Mouse (Mus musculus): ENCODE data around the gene Prkrip1.
"Not testable (repeated sequence)": the region's sequence is repeated elsewhere in the genome, so short reads cannot be mapped to it uniquely, and the experiment has no call there.

Gene Prkrip1

DNA sequence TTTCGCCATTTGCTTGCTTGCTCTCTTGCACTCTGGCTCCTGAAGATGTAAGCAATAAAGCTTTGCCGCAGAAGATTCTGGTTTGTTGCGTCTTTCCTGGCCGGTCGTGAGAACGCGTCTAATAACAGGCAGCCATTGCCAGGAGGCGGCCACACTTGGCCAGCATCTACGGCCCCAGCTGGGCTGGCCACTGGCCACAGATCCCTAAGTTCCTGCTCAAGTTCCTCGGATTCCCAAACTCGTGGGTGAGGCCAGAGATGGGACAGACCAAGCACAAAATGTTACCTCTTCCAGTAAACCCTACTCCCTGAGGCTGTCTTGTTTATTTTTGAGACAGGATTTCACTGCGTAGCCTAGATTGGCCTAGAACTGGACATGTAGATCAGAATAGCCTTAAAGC lies 38.7 kb downstream of the Prkrip1 start:
- not testable (repeated sequence) for DNase-seq

DNA sequence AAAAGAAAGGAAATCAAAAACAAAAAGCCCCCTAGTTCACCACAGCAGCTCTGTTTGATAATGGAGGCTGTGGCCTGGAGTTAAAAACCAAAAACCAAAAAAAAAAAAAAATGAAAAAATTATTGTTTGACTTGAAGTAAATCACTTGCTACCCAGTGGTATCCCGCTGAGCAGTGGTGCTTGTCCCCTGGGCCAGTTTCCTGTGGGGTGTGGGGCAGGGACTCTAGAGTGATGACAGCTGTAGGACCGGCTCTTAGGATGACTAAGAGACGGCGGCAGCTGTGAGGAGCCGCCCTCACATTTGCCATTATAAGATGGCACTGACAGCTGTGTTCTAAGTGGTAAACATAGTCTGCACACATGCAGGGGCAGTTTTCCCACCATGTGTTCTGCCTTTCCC lies 43.4 kb downstream of the Prkrip1 start:
- DNase-seq, result no peak

DNA sequence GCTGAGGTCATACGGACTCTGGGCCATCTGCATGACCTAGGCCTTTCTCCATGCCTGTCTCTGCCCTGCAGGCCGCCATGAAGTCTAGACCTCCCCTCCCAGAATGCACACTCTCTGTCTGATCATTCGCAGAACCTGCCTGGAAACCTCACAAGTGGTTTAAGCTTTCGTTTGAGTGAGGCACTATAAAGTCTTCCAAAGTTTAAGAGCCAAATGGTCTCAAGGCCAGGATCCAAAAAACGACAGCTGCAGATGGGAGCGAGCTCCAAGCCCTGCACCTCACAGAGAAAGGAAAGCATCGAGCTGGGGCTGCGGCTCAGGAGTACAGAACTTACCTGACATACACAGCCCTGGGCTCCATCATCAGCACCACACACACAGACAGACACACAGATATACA lies 46.4 kb downstream of the Prkrip1 start:
- no peak for DNase-seq

DNA sequence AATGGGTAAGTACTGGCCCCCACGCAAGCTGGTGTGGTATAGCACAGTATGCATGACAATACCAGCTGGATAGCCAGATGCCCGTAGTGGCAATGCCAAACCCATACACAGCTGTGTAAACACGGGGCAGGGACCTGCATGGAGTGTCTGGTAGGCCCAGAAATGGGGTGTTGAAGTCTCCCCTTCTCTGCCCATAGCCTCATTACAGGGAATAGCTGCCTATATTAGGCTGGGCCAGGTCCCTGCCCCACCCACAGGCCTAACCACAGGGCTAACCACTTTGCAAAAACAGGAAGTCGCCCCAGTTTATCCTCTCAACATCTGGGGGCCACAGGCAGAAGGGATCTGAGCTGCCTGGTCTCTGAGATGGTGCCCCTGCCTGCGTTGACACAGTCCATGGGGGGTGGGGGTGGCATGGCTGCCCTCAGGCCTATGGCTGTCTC lies 49.6 kb downstream of the Prkrip1 start:
- peak; percentile 51 to 55 for DNase-seq

DNA sequence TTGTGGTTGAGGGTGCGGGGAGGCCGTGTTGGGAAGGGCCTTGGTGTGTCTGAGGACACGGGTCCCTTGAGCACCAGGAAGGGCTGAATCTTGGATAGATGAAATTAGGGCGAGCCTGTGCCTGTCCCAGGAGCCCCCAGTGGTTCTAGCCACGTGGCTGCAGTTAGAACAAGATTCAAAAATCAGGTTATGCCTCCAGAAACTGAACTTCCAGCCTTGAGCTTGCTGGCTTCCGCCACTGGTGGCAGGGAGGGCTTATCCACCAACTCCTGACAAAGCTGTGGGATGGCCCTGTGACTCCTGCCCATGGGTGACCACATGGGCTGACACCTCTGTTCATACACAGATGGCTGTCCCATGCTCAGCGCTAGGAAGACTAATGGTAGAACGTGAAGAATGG lies 51.1 kb downstream of the Prkrip1 start:
- DNase-seq, result no peak

DNA sequence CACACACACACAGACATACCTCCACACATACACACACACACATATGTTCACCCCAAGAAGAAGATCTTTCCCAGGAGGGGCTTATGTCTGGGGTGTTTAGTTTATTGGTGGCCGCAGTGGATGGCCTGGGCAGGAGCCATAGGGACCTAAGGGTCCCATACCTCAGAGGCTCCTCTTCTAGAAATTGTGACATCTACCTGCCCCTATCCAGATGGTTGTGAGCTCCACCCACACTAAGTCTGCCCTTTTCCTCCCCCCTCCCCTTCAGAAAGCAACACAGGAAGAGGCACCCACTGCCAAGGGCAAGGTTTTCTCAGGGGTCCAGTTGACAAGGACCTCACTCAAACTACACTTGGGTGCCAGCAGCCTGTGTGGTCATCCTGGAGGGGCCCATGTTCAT lies 51.8 kb downstream of the Prkrip1 start:
- DNase-seq, result peak; percentile 36 to 42

DNA sequence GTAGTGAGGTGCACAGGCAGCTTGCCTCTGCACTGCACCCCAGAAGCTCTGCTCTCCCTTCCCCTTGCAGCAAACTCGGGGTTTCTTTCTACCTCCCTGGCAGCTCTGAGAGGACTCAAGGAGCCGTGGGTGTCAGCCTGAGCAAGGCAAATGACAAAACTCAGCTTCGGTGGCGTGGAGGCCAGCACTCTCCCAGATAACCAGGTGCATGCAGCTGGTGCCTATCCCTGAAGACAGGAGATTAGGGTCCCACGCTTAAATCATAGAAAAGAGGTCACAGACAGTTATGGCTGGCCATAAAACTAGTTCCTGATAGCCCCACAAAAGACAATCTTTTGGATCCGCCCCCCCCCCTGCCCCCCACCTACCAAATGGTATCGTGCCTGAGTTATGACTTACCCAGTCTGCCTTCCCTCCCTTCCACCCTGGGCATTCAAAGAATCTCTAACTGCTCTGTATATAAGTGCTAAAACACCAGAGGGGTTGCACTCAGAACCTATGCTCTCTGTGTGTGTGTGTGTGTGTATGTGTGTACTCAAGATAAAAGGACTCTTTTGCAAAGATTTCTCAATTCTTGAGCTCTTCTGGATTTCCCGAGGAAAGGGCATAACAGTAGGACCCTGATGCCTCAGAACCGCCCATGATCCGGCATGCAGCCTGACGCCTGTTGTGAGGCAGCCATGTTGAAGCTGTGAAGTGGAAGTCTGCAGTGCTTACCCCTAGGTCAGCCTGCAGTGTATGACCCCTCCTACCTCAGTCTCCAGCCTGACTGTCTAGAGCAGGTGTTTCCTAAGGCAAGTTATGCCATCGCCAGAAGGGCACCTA lies 53.9 kb downstream of the Prkrip1 start:
- DNase-seq, result no peak

DNA sequence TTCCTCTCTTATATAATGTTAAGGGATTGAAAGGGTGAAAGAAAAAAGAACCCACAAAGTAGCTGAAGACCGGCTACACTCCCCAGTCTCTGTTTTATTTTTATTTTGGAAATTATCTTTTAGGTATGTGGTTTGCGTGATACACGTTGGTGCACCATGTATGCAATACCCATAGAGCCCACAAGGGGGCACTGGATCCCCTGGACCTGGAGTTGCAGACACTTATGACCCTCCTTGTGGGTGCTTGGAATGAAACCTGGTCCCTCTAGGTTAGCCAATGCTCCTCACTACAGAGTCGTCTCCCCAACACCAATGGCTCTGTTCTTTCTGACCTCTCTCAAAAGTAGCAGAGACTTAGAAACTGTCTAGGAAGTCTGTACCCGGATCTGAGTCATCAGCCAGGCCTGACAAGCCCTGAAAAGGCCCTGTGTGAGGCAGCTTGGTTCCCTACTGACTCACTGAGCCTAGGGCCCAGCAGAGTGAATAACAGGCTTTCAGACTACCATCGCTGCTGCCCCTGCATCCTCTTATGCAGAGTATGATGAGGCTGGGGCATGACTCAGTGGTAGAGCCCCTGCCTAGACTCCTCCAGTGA lies 55.5 kb downstream of the Prkrip1 start:
- DNase-seq, result peak; percentile 65

DNA sequence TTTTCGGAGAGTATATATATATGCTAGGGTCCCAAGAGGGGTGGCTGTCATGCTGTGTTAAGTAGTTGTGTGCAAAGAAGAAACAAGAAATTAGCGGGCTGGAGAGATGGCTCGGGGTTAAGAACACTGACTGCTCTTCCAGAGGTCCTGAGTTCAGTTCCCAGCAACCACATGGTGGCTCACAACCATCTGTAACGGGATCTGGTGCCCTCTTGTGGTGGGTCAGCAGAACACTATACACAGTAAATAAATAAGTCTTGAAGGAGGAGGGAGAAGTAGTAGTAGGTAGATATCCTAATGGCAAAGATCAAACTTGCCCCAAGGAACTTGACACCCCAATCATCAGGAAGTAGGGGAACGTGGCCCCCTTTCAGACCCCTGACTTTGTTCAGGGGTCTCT lies 56.0 kb downstream of the Prkrip1 start:
- peak; percentile 50 for DNase-seq

DNA sequence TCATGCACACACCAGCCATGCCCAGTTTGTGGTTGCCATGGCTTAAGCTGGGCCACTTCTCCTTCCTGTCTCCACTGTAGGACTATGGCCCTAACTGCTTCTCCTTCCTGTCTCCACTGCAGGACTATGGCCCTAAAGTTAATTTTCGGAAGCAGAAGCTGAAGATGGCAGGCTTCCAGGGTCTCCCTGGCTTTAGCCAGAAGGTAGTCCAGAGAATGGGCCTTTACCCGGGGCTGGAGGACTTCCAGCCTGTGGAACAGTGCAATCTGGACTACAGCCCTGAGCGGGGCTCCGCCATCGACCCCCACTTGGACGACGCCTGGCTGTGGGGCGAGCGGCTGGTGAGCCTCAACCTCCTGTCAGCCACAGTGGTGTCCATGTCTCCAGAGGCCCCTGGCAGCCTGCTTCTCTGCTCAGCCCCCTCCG lies 58.7 kb downstream of the Prkrip1 start:
- DNase-seq, result no peak

DNA sequence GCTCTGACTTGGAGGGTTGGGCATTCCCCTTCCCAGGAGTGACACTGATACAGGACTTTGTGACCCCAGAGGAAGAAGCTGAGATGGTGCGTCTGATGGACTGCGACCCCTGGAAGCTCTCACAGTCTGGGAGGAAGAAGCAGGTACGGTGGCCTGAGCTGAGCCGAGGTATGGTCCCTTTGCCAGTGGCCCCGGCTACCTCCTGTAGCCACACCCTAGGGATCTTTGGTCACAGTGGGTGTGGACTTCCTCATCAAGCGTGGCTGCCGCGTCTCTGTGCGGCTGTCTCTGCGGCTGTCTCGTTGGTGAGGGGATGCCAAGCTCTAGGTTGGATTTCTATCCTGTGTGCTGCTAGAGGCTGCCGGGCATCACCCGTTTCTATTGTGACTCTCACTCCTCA lies 59.4 kb downstream of the Prkrip1 start:
- DNase-seq, result no peak

DNA sequence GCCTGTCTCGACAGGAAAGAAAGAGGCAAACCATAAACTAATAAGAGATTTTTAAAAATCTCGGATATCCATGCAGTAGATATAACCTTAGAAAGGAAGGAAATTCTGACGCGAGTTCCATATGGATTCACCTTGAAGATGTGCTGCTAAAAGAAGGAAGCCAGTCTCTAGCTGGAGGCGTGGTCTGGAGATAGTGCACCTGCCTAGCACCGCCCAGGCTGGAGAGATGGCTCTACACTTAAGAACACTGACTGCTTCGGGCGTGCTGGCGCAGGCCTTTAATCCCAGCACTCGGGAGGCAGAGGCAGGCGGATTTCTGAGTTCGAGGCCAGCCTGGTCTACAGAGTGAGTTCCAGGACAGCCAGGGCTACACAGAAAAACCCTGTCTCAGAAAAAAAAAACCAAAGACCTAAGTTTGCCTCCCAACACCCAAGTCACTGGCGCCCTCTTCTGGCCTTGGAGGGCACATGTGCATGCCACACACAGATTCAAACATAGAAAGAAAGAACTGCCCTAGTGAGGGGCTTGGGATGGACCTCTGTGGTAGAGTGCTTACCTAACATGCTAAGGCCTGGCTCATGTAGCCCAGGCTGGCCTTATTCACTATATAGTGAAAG lies 61.0 kb downstream of the Prkrip1 start:
- peak; percentile 78 to 79 for DNase-seq

DNA sequence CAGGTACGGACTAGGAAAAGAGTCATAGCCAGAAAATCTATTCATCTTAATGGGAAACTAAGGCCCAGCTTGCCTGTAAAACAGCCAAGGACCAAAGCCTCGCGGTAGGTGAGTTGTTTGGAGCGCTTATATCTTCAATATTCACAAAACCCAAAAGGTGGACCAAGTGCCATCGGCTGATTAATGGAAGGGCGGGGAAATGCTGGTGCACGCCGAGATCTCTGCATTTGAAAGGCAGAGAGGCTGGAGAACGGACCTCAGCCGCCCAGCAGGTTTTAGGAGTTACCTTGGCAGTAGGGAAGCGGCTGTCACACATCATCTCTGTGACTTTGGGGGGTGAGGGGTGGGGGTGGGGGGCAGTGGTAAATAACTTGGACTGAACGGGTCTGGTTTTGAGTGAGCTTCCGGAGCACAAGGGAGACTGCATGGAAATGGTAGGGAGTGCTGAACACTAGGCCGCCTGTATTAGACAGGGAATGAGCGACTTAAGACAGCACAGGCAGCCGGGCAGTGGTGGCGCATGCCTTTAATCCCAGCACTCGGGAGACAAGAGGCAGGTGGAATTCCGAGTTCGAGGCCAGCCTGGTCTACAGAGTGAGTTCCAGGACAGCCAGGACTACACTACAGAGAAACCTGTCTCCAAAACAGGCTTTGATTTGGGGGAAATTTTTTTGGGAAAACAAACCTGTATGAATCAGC lies 62.3 kb downstream of the Prkrip1 start:
- DNase-seq, result no peak

DNA sequence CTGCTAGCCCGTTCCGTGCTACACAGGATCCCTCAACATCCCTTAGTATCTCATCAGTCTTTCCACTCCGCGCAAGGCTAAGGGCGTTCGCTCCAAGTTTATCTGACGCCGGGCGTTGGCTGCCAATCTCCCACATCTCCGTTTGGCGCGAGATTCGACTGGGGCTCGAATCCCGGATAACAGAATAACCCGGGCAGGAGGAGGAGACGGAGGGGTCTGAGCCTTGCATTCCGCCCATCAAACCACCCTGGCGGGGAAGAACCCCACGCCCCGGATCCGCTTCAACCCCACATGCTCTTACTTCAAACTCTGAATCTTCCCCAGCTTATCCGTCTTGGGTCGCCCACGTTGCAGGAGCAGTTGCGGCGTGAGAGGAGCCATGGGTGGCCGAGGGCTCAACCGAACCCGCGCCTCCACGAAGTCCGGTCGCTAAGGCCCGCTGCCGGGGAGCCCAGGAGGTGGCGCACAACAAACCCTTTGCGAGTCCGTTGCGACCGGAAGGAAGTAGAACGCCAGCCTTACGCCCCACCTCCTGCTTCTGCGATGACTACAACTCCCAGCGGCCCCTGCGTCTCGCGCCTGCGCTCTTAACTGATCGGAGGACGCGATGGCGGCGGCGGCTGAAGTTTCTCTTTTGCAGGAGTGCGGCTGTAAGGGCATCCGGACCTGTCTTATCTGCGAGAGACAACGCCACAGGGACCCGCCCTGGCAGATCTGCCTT lies 63.0 kb downstream of the Prkrip1 start, which contains the start of the genes Lrwd1 and Alkbh4:
TSS of gene Lrwd1 (minus strand) at position 504 of the 721 bp plus-strand sequence.
TSS of gene Alkbh4 (plus strand) at position 576 of the 721 bp plus-strand sequence.
- peak; percentile 96 to 97 for DNase-seq
